Mouse (Mus musculus): Measurements from ENCODE around the gene Ipo9.

GRCm38 (mm10) chr1:135460521-135460920 lies 30.2 kb upstream of the Ipo9 start:
- TF ChIP-seq USF1 (IDR thresholded peaks at IDR 0.05; ENCODE audit: low read depth), result no peak
- TF ChIP-seq CTCF (IDR thresholded peaks at IDR 0.05; ENCODE audit: control insufficient read depth, insufficient read depth, insufficient read length), result no peak
- no peak for TF ChIP-seq FOSL1 (IDR thresholded peaks at IDR 0.05; ENCODE audit: insufficient read depth, low read length, poor library complexity, severe bottlenecking)
- TF ChIP-seq MYOD1 (IDR thresholded peaks at IDR 0.05; ENCODE audit: control insufficient read depth, insufficient read length, low read depth), result no peak
